Mouse (Mus musculus): ENCODE results near the gene Xlr4b. TPM values are rescaled to one million over a fixed set of nuclear protein-coding genes. Genes with fewer than 3 reads are reported as not detected.
"Not testable (repeated sequence)": the region's sequence is repeated elsewhere in the genome, so short reads cannot be mapped to it uniquely, and the experiment has no call there.

Gene Xlr4b
- not detected for total RNA-seq (2021)
- long read RNA-seq, experiment 1 = 0 reads
- long read RNA-seq, experiment 2 = 0 reads

GRCm38 (mm10) chrX:73213819-73214564, at the start of gene Xlr4b:
Gene Xlr4b (plus strand): TSS chrX:73214333.
- H3K4me3 ChIP-seq; DNase-seq (ENCODE audit: low spot score in 2 of 2); H3K27ac ChIP-seq: not testable (repeated sequence)

GRCm38 (mm10) chrX:73176889-73177288, 37.2 kb upstream of the Xlr4b start, which contains the start of gene Spin2d:
Gene Spin2d (minus strand): TSS chrX:73176989.
- DNase-seq (ENCODE audit: low spot score in 2 of 2); H3K4me3 ChIP-seq; H3K27ac ChIP-seq: not testable (repeated sequence)

GRCm38 (mm10) chrX:73191934-73192333, 22.2 kb upstream of the Xlr4b start, which contains the start of gene Xlr3b:
Gene Xlr3b (plus strand): TSS chrX:73192207.
- H3K27ac ChIP-seq; H3K4me3 ChIP-seq; DNase-seq (ENCODE audit: low spot score in 2 of 2): not testable (repeated sequence)

- TF ChIP-seq CTCF (conservative IDR thresholded peaks at IDR 0.05) = no peak
- H3K27ac ChIP-seq = no peak overlapping the region
- no peak overlapping the region for H3K4me3 ChIP-seq
- DNase-seq (ENCODE audit: low spot score in 2 of 2) = no peak
These were observed 11.2 kb downstream of the Xlr4b start for GRCm38 (mm10) chrX:73225365-73225764.

- TF ChIP-seq CTCF (conservative IDR thresholded peaks at IDR 0.05) = no peak
- Histone ChIP-seq H3K27ac (peak within 1 kb of the TSS; percentile 96), H3K4me3 (peak within 1 kb of the TSS; percentile 69)
- peak; percentile 64 to 66 for DNase-seq (ENCODE audit: low spot score in 2 of 2)
These were observed 13.9 kb downstream of the Xlr4b start, which contains the start of gene F8a for GRCm38 (mm10) chrX:73227914-73228605. Gene F8a (plus strand): TSS chrX:73228291.

DNA sequence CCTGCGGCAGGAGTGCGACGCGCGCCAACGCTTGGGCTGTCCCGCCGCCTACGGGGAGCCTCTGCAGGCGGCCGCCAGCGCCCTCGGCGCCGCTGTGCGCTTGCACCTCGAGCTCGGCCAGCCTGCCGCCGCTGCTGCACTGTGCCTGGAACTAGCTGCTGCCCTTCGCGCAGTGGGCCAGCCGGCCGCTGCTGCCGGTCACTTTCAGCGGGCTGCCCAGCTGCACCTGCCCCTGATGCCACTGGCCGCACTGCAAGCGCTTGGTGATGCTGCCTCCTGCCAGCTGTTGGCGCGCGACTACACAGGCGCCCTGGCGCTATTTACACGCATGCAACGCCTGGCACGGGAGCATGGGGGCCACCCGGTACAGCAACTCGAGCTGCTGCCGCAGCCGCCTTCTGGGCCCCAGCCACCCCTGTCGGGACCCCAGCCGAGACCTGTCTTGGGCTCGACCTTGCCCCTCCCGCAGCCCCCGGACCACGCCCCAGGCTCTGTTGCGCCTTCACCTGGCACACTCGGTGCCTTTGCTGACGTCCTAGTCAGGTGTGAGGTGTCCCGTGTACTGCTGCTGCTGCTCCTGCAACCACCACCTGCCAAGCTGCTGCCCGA, 14.6 kb downstream of the Xlr4b start:
- Histone ChIP-seq H3K27ac (peak overlapping the region; percentile 96), H3K4me3 (peak overlapping the region; percentile 69)
- TF ChIP-seq CTCF (conservative IDR thresholded peaks at IDR 0.05) = no peak; the same call in 1 of the 2 replicates
- peak; percentile 23 to 32 for DNase-seq (ENCODE audit: low spot score in 2 of 2)

GRCm38 (mm10) chrX:73229288-73229687, 15.2 kb downstream of the Xlr4b start:
- TF ChIP-seq CTCF (conservative IDR thresholded peaks at IDR 0.05) = no peak
- Histone ChIP-seq H3K27ac (peak overlapping the region; percentile 96; the same call in 1 of the 2 replicates), H3K4me3 (peak overlapping the region; percentile 69)
- no peak for DNase-seq (ENCODE audit: low spot score in 2 of 2)

GRCm38 (mm10) chrX:73242821-73243325, 28.7 kb downstream of the Xlr4b start, which contains the start of gene Xlr4c:
Gene Xlr4c (minus strand): TSS chrX:73243130.
- H3K4me3 ChIP-seq; DNase-seq (ENCODE audit: low spot score in 2 of 2); H3K27ac ChIP-seq: not testable (repeated sequence)

GRCm38 (mm10) chrX:73262428-73262827, 48.3 kb downstream of the Xlr4b start:
- H3K27ac ChIP-seq; DNase-seq (ENCODE audit: low spot score in 2 of 2): not testable (repeated sequence)

DNA sequence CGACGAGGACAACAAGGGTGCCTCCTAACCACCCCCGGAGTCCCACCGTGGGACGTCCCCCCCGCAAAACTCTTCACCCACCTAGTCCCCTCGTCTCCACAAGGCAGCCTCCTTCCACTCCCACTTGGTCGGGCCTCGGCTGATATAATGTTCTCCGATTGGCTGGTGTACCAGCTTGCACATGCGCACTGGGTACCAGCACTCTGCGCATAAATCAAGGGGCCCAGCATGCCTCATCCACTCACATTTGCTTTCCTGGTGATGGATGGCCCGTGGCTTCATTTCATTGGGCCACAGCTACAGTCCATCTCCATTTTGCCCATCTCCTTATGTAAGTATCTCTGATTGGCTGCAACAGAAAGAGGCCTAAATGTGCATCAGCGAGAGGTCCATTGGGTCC, 51.1 kb downstream of the Xlr4b start, which contains the start of gene Xlr3c:
TSS of gene Xlr3c (minus strand) at position 121 of the 400 bp plus-strand sequence.
- H3K27ac ChIP-seq; H3K4me3 ChIP-seq; DNase-seq (ENCODE audit: low spot score in 2 of 2): not testable (repeated sequence)

More at GRCm38 (mm10) chrX:73262428-73262827, 48.3 kb downstream of the Xlr4b start:
- H3K4me3 ChIP-seq = not testable (repeated sequence)

Other genes starting within 250 kb of the Xlr4b start
- gene Zfp185, start 227.0 kb upstream of the Xlr4b start, total RNA-seq (2021) = 1 to 10 TPM; 1.4 to 1.5 TPM
- gene Pnma5, start 177.2 kb upstream of the Xlr4b start, total RNA-seq (2021) = under 1 TPM in 1 of 2 experiments, not detected in 1; 0.54 TPM
- 10 to 100 TPM; 20.3 to 23.3 TPM for gene Pnma3, start 149.5 kb upstream of the Xlr4b start, total RNA-seq (2021)
- not detected for gene Xlr4a, start 131.9 kb upstream of the Xlr4b start, total RNA-seq (2021)
- gene Xlr3a, start 117.2 kb upstream of the Xlr4b start, total RNA-seq (2021) = 1 to 10 TPM in 1 of 2 experiments, not detected in 1; 1.7 TPM
- gene Gm14685, start 97.3 kb upstream of the Xlr4b start, total RNA-seq (2021) = 1 to 10 TPM; 2.9 to 3.1 TPM
- not detected for gene Xlr5b, start 65.5 kb upstream of the Xlr4b start, total RNA-seq (2021)
- gene DXBay18, start 64.9 kb upstream of the Xlr4b start, total RNA-seq (2021) = under 1 TPM in 1 of 2 experiments, not detected in 1; 0.91 TPM
- gene Spin2d, start 37.3 kb upstream of the Xlr4b start, total RNA-seq (2021) = not detected
- gene Xlr3b, start 22.1 kb upstream of the Xlr4b start, total RNA-seq (2021) = 1 to 10 TPM in 1 of 2 experiments, under 1 TPM in 1; 0.15 to 1.7 TPM
- 10 to 100 TPM; 12.9 to 14.0 TPM for gene F8a, start 14.0 kb downstream of the Xlr4b start, total RNA-seq (2021)
- gene Xlr4c, start 28.8 kb downstream of the Xlr4b start, total RNA-seq (2021) = not detected
- gene Xlr3c, start 51.1 kb downstream of the Xlr4b start, total RNA-seq (2021) = not detected
- not detected for gene Xlr5a, start 78.6 kb downstream of the Xlr4b start, total RNA-seq (2021)
- gene Xlr5c, start 78.6 kb downstream of the Xlr4b start, total RNA-seq (2021) = not detected
- not detected for gene Gm45015, start 122.5 kb downstream of the Xlr4b start, total RNA-seq (2021)
- 10 to 100 TPM; 11.0 to 11.9 TPM for gene Zfp275, start 128.3 kb downstream of the Xlr4b start, total RNA-seq (2021)
- gene Gm18336, start 184.4 kb downstream of the Xlr4b start, total RNA-seq (2021) = not detected
- 1 to 10 TPM; 2.8 TPM for gene Zfp92, start 196.8 kb downstream of the Xlr4b start, total RNA-seq (2021)
- gene Trex2, start 221.0 kb downstream of the Xlr4b start, total RNA-seq (2021) = not detected
- 10 to 100 TPM in 1 of 2 experiments, 1 to 10 TPM in 1; 8.1 to 11.1 TPM for gene Haus7, start 244.7 kb downstream of the Xlr4b start, total RNA-seq (2021)

Data from layer of hippocampus, adult 2 months (tissue).